Mouse (Mus musculus): Measurements from ENCODE around the gene Dusp12. TPM values are rescaled to one million over a fixed set of nuclear protein-coding genes. Genes with fewer than 3 reads are reported as not detected.

Dusp12 gene
- polyA plus RNA-seq, 1 experiment from 2014 or later = 23.8 TPM

- Histone ChIP-seq H3K4me1 (replicated peaks) (peaks cover 93% of the 10 kb centered on the region), H3K4me3 (replicated peaks) (no peak overlapping the region), H3K9me3 (replicated peaks) (no peaks in the 10 kb centered on the region), H3K27me3 (no peaks in the 10 kb centered on the region), H3K9ac (no peak overlapping the region), H3K4me2 (no peak overlapping the region), H3K36me3 (no peaks in the 10 kb centered on the region), H3K27ac (no peak overlapping the region; the same call in 1 of the 2 replicates)
- DNase-seq (no peak), ATAC-seq (ENCODE audit: low read depth) (no peak)
- WGBS (ENCODE audit: insufficient replicate concordance) = 47% methylated on average over 2 of the region's 2 CpGs
Observed at GRCm38 (mm10) chr1:170858872-170859271, 26.5 kb downstream of the Dusp12 start.

GRCm38 (mm10) chr1:170857369-170857768 lies 28.0 kb downstream of the Dusp12 start:
- Histone ChIP-seq H3K27ac (0 out of 2 replicates have a peak overlapping the region, but pooled peaks have one; percentile 35), H3K4me2 (no peak overlapping the region)

GRCm38 (mm10) chr1:170855056-170855760 lies 30.1 kb downstream of the Dusp12 start:
- ATAC-seq (ENCODE audit: low read depth) (peak; percentile 94), DNase-seq (no peak)
- Histone ChIP-seq H3K27ac (peak overlapping the region; percentile 88), H3K9me3 (replicated peaks) (no peaks in the 10 kb centered on the region), H3K27me3 (no peaks in the 10 kb centered on the region), H3K4me1 (replicated peaks) (peaks cover 84% of the 10 kb centered on the region), H3K9ac (peak overlapping the region; percentile 50), H3K36me3 (peaks cover 16% of the 10 kb centered on the region), H3K4me2 (peak overlapping the region; percentile 50), H3K4me3 (replicated peaks) (peak overlapping the region; percentile 16; the same call in 1 of the 2 replicates)
- 38% methylated on average over 13 of the region's 13 CpGs for whole genome bisulfite sequencing (ENCODE audit: insufficient replicate concordance)

More at GRCm38 (mm10) chr1:170857369-170857768, 28.0 kb downstream of the Dusp12 start:
- 69% methylated on average over 2 of the region's 2 CpGs for WGBS (ENCODE audit: insufficient replicate concordance)
- Histone ChIP-seq H3K27me3 (no peaks in the 10 kb centered on the region), H3K9me3 (replicated peaks) (no peaks in the 10 kb centered on the region), H3K9ac (no peak overlapping the region), H3K4me1 (replicated peaks) (peaks cover 87% of the 10 kb centered on the region), H3K4me3 (replicated peaks) (no peak overlapping the region), H3K36me3 (peaks cover 8% of the 10 kb centered on the region)
- ATAC-seq (ENCODE audit: low read depth) = no peak
- DNase-seq = no peak

GRCm38 (mm10) chr1:170853604-170854003 lies 31.7 kb downstream of the Dusp12 start:
- Histone ChIP-seq H3K9me3 (replicated peaks) (no peaks in the 10 kb centered on the region), H3K4me2 (no peak overlapping the region), H3K4me1 (replicated peaks) (peaks cover 80% of the 10 kb centered on the region), H3K36me3 (peaks cover 32% of the 10 kb centered on the region), H3K27me3 (no peaks in the 10 kb centered on the region), H3K27ac (peak overlapping the region; percentile 64), H3K9ac (0 out of 2 replicates have a peak overlapping the region, but pooled peaks have one; percentile 26), H3K4me3 (replicated peaks) (no peak overlapping the region)
- ATAC-seq (ENCODE audit: low read depth) (no peak), DNase-seq (no peak)
- WGBS (ENCODE audit: insufficient replicate concordance) = 83% methylated on average over 3 of the region's 3 CpGs

- Histone ChIP-seq H3K9ac (peak overlapping the region; percentile 33; the same call in 1 of the 2 replicates), H3K27me3 (no peaks in the 10 kb centered on the region), H3K4me1 (replicated peaks) (peaks cover 72% of the 10 kb centered on the region), H3K4me3 (replicated peaks) (no peak overlapping the region), H3K36me3 (peaks cover 38% of the 10 kb centered on the region), H3K4me2 (peak overlapping the region; percentile 19), H3K27ac (peak overlapping the region; percentile 61), H3K9me3 (replicated peaks) (no peaks in the 10 kb centered on the region)
- ATAC-seq (ENCODE audit: low read depth) (peak; percentile 31), DNase-seq (peak; percentile 28)
- WGBS (ENCODE audit: insufficient replicate concordance) = 64% methylated on average over 23 of the region's 23 CpGs
Observed at GRCm38 (mm10) chr1:170850637-170851624, 34.4 kb downstream of the Dusp12 start.

GRCm38 (mm10) chr1:170850007-170850406 lies 35.3 kb downstream of the Dusp12 start:
- H3K9ac ChIP-seq = no peak overlapping the region
- no peak overlapping the region for H3K4me3 ChIP-seq (replicated peaks)
- no peak for ATAC-seq (ENCODE audit: low read depth)
- H3K36me3 ChIP-seq = peaks cover 40% of the 10 kb centered on the region
- no peaks in the 10 kb centered on the region for H3K9me3 ChIP-seq (replicated peaks)
- WGBS (ENCODE audit: insufficient replicate concordance) = 89% methylated on average over 2 of the region's 2 CpGs
- H3K27ac ChIP-seq = peak overlapping the region; percentile 31; the same call in 1 of the 2 replicates
- no peak overlapping the region for H3K4me2 ChIP-seq
- H3K27me3 ChIP-seq = no peaks in the 10 kb centered on the region
- DNase-seq = no peak
- peaks cover 72% of the 10 kb centered on the region for H3K4me1 ChIP-seq (replicated peaks)

- Histone ChIP-seq H3K27ac (peak overlapping the region; percentile 94), H3K4me1 (replicated peaks) (peaks cover 49% of the 10 kb centered on the region), H3K9me3 (replicated peaks) (no peaks in the 10 kb centered on the region), H3K4me3 (replicated peaks) (peak overlapping the region; percentile 47), H3K9ac (peak overlapping the region; percentile 71), H3K4me2 (peak overlapping the region; percentile 68), H3K27me3 (no peaks in the 10 kb centered on the region), H3K36me3 (peaks cover 47% of the 10 kb centered on the region)
- DNase-seq (peak; percentile 79), ATAC-seq (ENCODE audit: low read depth) (peak; percentile 96)
- 4% methylated on average over 10 of the region's 10 CpGs for WGBS (ENCODE audit: insufficient replicate concordance)
Observed at GRCm38 (mm10) chr1:170845448-170846307, 39.7 kb downstream of the Dusp12 start.

GRCm38 (mm10) chr1:170844380-170844779 lies 41.0 kb downstream of the Dusp12 start:
- Histone ChIP-seq H3K9me3 (replicated peaks) (no peaks in the 10 kb centered on the region), H3K27me3 (no peaks in the 10 kb centered on the region), H3K36me3 (peaks cover 43% of the 10 kb centered on the region), H3K4me1 (replicated peaks) (peaks cover 38% of the 10 kb centered on the region), H3K4me3 (replicated peaks) (no peak overlapping the region), H3K4me2 (no peak overlapping the region), H3K27ac (no peak overlapping the region), H3K9ac (no peak overlapping the region)
- 60% methylated on average over 8 of the region's 8 CpGs for WGBS (ENCODE audit: insufficient replicate concordance)
- ATAC-seq (ENCODE audit: low read depth) (no peak), DNase-seq (no peak)

- H3K9ac ChIP-seq = no peak overlapping the region
- H3K27ac ChIP-seq = no peak overlapping the region
- DNase-seq (no peak), ATAC-seq (ENCODE audit: low read depth) (no peak)
- H3K36me3 ChIP-seq = peaks cover 46% of the 10 kb centered on the region
- no peak overlapping the region for H3K4me3 ChIP-seq (replicated peaks)
- no peaks in the 10 kb centered on the region for H3K9me3 ChIP-seq (replicated peaks)
- no peaks in the 10 kb centered on the region for H3K27me3 ChIP-seq
- H3K4me1 ChIP-seq (replicated peaks) = peaks cover 6% of the 10 kb centered on the region
- H3K4me2 ChIP-seq = no peak overlapping the region
Observed at GRCm38 (mm10) chr1:170839685-170840084, 45.7 kb downstream of the Dusp12 start.

- Histone ChIP-seq H3K4me2 (no peak overlapping the region), H3K9ac (no peak overlapping the region), H3K9me3 (replicated peaks) (no peaks in the 10 kb centered on the region), H3K4me3 (replicated peaks) (no peak overlapping the region), H3K36me3 (peaks cover 56% of the 10 kb centered on the region), H3K4me1 (replicated peaks) (0 out of 2 replicates have a peak, but pooled peaks cover 3% of the 10 kb centered on the region), H3K27ac (no peak overlapping the region), H3K27me3 (no peaks in the 10 kb centered on the region)
- 82% methylated on average over 9 of the region's 9 CpGs for WGBS (ENCODE audit: insufficient replicate concordance)
- DNase-seq = no peak
- ATAC-seq (ENCODE audit: low read depth) = no peak
Observed at GRCm38 (mm10) chr1:170834756-170835155, 50.6 kb downstream of the Dusp12 start.
